Mouse (Mus musculus) large intestine, adult 2 months (tissue): ENCODE measurements around the gene Gm6370. TPM values are rescaled to one million over a fixed set of nuclear protein-coding genes. Genes with fewer than 3 reads are reported as not detected.
"Not testable (repeated sequence)": the region's sequence is repeated elsewhere in the genome, so short reads cannot be mapped to it uniquely, and the experiment has no call there.

Experiments used
- DNase-seq: peaks from one replicate; pipeline ENCODE4 v3.0.0-alpha.2; 2012; ENCODE audit warnings: low read depth, low spot score
- WGBS: fragments of 180-500 bp; shearing (Covaris S2); methylation state at CpG from one replicate; pipeline ENCODE4 v1.1.7; 2018; 5-methylcytosine and 5-hydroxymethylcytosine counted together
- polyA plus RNA-seq: library from polyadenylated mRNA; depleted of rRNA; stranded (reverse); fragments of >200 nt; gene quantifications from 2 replicates; pipeline ENCODE4 v1.2.3, GENCODE M21; 2012; rRNA removed

Gene Gm6370
- polyA plus RNA-seq, result not detected in 2 replicates

DNA sequence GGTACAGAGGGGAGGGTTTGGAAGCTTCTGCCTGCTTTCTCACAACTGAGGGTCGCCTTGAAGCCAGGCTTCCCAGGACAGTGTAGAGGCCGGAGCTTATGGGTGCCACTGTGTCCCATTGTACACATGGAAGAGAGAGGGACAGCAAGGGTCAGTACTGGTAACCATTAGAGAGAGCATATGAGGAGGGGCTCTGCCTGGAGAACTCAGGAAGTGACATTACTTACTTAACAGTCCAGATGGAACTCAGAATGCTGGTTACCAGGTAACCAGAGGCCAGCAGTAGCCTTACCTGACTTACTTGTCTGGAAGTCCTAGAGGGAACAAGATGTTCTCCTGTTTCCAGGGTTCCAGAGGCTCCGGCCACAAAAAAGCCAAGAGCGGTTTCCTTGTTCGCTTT lies at the start of gene Gm6370:
Gene Gm6370 (plus strand): TSS at position 301 of the 400 bp plus-strand sequence.
- not testable (repeated sequence) for DNase-seq
- WGBS, result no CpG with 5 or more reads among the region's 5 CpGs

DNA sequence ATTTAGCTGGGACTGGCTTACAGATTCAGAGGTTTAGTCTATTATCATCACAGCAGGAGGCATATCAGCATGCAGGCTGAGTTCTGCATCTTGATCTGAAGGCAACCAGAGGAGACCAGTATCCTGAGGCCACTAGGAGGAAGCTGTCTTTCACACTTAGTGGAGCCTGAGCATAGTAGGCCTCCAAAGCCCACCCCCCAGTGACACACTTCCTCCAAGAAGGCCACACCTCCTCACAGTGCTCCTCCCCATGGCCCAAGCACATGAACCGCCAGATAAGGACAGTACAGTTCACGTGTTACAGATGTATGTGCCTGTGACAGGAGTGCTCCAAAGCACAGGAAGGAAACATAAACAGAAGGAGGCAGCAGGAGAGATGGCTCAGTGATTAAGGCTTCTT lies 48.4 kb upstream of the Gm6370 start:
- DNase-seq, result no peak
- 62% methylated on average over 2 of the region's 2 CpGs for WGBS

DNA sequence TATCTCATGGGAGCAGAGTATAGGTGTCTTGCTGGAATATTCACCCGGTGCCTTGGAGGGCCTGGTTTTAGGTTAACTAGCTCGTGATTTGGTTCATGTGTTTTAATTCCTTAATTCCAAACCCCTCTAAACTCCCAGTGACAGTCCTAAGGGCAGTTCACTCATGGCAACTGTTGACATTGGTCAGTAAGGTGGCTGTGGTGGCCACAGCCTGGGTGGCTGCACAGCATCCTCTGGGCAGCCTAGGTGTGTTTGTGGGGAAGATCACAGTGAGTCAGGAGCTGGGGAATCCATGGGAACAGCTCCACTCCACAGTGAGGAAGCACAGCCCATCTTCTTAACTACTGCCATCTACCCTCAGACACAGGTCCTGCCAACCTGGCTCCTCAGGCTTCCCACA lies 44.5 kb upstream of the Gm6370 start:
- DNase-seq, result no peak
- WGBS, result 77% methylated on average over 2 of the region's 2 CpGs

DNA sequence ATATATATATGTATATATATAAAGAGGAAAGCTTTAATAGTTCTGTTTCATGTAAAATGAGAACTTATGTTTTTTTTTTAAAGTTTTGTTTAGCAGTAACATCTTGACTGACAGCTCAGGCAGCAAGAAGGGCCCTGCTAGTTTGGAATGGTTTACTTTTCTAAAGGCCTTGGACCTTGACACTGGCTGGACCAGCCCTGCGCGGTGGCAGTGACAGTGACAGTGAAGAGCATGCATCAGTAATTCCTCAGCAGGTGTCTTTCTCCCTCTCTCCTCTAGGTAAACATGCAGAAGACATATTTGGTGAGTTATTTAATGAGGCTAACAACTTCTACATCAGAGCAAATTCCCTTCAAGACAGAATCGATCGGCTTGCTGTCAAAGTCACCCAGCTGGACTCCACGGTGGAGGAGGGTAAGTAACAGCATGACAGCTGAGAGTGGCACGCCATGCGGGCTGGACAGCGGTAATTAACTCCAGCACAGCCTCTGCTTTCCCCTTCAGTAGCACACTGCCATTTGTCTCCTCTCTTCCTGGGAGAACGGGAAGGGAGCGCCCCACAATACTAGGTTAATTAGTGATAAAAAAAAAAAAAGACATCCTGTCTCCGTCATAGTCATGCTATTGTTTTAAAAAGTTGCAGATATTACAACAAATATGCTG lies 39.4 kb upstream of the Gm6370 start:
- DNase-seq, result no peak
- 51% methylated on average over 11 of the region's 11 CpGs for WGBS

DNA sequence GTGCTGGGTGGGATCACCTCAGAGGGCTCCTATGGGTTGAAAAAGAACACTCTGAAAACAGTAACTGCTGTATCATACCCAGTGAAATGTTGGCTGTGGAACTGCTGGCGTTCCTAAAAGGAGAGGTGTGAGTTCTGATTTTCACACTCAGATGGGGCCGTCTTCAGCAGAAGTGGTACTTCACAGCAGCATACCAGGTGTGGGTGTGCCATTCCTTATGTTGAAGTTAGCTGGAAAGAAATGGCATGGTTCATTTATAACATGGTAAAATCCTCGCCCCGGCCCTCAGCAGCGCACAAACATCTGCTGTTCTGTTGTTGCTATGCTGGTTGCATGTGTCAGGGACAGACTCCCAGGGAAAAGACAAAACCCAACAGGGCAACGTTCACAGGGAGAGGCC lies 37.6 kb upstream of the Gm6370 start:
- no peak for DNase-seq
- WGBS, result 84% methylated on average over 6 of the region's 6 CpGs

DNA sequence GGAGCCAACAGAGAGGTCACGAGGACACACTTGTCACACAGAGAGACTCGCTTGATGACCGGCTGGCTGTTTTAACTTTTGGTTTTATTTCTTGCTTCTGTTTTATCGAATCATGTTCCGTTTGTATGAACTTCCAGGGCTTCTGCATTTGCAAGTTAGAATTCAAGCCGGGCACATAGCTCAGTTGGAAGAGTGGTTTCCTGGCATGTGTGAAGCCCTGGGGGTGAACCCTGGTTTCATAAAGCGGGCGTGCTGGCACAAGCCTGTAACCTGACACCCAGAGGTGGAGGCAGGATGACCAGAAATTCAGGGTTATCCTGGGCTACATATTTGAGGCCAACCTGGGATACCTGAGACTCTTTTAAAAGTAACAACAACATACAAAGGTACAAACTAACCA lies 29.6 kb upstream of the Gm6370 start:
- WGBS, result 69% methylated on average over 8 of the region's 8 CpGs
- DNase-seq, result no peak

DNA sequence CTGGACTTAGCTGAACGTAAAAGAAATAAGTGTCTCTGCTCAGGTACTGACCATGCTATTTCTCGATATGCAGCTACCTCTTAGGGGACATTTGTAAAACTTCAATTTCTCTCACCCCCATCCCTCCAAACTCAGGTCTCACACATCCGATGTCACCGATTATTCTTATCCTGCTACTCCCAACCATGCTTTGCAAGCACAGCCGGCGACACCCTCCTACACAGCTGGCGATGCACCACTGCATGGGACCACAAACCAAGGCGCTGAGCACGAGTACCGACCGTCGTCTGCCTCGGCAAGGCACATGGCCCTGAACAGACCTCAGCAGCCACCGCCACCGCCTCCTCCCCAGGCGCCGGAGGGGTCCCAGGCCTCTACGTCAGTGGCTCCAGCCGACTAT lies 24.5 kb upstream of the Gm6370 start:
- DNase-seq, result no peak
- 91% methylated on average over 19 of the region's 19 CpGs for WGBS

DNA sequence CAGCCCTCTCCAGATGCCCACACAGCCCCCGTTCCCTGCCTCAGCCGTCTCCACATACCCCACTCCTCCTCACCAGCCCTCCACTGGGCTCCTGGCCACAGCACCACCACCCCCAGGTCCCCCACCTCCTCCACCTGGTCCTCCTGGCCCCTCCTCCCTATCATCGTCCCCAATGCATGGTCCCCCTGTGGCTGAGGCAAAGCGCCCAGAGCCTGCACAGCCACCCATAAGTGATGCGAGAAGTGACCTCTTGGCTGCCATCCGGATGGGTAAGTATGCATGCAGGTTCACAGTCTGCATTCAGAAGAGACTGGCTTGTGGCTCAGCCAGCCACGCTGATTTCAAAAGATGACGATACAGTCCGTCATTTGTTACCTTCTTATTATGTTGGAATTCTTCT lies 22.9 kb upstream of the Gm6370 start:
- no peak for DNase-seq
- WGBS, result 91% methylated on average over 9 of the region's 9 CpGs

DNA sequence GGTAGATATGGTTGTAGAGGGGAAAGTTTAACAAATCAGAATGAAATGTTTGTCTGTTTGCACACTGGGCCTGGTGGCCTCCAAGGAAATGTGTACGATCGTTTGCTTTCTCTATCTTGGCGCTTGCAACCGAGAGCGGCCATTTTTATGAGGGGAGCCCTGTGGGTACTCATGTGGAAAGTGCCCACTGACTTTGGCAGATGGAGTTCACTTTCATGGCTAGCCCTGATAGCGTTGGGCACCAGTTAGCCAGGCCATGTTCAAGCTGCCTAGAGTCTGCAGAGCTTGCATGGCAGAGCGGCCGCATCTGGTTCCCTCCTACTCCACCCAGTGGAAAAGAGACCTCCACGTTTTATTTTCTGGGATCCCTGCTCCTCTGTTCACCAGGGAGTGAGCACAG lies 20.3 kb upstream of the Gm6370 start:
- 64% methylated on average over 9 of the region's 9 CpGs for WGBS
- no peak for DNase-seq

DNA sequence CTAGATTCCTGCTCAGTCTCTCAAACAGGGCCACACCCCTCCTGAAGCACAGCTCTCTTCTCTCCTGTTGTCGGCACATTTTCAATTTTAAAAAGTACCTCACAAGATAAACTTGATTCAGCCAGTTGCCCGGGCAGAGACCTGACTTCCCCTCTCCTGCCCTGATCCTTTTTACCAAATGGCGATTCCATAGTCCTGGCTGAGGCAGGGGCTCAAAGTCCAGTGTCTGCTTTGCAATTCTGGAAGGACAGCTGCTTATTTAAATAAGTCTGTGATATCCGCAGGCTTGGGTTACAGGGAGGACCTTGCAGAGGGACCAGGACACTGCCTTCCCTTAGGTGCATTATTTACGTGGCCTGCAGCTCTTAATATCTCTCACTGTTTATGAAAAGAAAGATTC lies 19.9 kb upstream of the Gm6370 start:
- WGBS, result 35% methylated on average over 5 of the region's 5 CpGs
- no peak for DNase-seq

DNA sequence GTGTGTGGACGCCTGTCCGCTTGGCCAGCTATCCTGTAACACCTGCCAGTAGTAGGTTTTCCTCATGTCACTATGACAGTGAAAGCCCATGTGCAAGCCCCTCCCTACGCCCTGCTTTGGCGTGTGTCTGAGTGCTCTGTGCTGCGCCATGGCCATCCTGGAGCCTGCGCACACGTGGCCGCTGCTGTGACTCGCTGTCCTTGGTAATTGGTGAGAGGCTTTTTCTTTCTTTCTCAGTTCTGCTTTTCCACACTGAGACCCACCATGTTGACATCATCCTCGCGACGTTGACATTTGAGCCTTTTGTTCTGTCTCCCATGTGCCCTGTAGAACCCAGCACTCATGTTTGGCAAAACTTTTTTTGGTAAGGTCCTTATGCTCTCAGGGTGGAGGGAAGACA lies 19.3 kb upstream of the Gm6370 start:
- 91% methylated on average over 12 of the region's 12 CpGs for WGBS

DNA sequence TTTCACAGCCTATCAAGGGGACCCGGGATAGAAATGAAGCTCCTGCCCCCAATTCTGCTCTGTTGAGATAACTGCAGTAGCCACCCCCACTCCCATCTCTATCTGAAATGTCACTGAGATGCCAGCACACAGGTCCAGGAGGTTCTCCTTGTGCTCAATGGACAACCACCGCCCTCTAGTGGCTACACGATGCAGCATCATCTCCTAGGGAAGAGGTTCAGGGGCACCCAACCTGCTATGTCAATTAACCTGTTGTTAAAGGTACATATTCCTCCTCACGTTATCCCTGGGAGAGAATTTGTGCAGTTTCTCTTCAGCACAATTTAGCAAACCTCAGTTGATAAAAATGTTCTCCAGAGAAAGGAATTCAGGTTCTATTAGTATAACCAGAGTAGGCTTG lies 11.6 kb upstream of the Gm6370 start:
- 3% methylated on average over 4 of the region's 4 CpGs for WGBS
- not testable (repeated sequence) for DNase-seq

More for the DNA sequence above, 19.3 kb upstream of the Gm6370 start:
- DNase-seq, result no peak

DNA sequence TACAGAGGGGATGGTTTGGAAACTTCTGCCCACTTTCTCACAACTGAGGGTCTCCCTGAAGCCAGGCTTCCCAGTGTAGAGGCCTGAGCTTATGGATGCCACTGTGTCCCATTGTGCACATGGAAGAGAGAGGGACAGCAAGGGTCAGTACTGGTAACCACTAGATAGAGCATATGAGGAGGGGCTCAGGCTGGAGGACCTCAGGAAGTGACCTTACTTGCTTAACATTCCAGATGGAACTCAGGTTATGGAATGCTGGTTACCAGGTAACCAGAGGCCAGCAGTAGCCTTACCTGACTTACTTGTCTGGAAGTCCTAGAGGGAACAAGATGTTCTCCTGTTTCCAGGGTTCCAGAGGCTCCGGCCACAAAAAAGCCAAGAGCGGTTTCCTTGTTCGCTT lies 9.5 kb upstream of the Gm6370 start, which contains the start of gene Gm6408:
Gene Gm6408 (plus strand): TSS at position 301 of the 400 bp plus-strand sequence.
- 90% methylated on average over 3 of the region's 3 CpGs for WGBS

DNA sequence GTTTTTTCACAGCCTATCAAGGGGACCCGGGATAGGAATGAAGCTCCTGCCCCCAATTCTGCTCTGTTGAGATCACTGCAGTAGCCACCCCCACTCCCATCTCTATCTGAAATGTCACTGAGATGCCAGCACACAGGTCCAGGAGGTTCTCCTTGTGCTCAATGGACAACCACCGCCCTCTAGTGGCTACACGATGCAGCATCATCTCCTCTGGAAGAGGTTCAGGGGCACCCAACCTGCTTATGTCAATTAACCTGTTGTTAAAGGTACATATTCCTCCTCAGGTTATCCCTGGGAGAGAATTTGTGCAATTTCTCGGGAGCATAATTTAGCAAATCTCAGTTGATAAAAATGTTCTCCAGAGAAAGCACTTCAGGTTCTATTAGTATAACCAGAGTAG lies 2.2 kb upstream of the Gm6370 start:
- WGBS, result 12% methylated on average over 3 of the region's 4 CpGs
- DNase-seq, result not testable (repeated sequence)

More for the DNA sequence above, 9.5 kb upstream of the Gm6370 start, which contains the start of gene Gm6408:
- not testable (repeated sequence) for DNase-seq

DNA sequence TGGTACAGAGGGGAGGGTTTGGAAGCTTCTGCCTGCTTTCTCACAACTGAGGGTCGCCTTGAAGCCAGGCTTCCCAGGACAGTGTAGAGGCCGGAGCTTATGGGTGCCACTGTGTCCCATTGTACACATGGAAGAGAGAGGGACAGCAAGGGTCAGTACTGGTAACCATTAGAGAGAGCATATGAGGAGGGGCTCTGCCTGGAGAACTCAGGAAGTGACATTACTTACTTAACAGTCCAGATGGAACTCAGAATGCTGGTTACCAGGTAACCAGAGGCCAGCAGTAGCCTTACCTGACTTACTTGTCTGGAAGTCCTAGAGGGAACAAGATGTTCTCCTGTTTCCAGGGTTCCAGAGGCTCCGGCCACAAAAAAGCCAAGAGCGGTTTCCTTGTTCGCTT lies 10.9 kb downstream of the Gm6370 start, which contains the start of gene 4930449I24Rik:
Gene 4930449I24Rik (plus strand): TSS at position 301 of the 400 bp plus-strand sequence.
- WGBS, result no CpG with 5 or more reads among the region's 5 CpGs
- DNase-seq, result not testable (repeated sequence)

DNA sequence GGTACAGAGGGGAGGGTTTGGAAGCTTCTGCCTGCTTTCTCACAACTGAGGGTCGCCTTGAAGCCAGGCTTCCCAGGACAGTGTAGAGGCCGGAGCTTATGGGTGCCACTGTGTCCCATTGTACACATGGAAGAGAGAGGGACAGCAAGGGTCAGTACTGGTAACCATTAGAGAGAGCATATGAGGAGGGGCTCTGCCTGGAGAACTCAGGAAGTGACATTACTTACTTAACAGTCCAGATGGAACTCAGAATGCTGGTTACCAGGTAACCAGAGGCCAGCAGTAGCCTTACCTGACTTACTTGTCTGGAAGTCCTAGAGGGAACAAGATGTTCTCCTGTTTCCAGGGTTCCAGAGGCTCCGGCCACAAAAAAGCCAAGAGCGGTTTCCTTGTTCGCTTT lies 22.7 kb downstream of the Gm6370 start, which contains the start of gene Gm3402:
Gene Gm3402 (plus strand): TSS at position 301 of the 400 bp plus-strand sequence.
- not testable (repeated sequence) for DNase-seq
- 89% methylated on average over 2 of the region's 5 CpGs for WGBS

DNA sequence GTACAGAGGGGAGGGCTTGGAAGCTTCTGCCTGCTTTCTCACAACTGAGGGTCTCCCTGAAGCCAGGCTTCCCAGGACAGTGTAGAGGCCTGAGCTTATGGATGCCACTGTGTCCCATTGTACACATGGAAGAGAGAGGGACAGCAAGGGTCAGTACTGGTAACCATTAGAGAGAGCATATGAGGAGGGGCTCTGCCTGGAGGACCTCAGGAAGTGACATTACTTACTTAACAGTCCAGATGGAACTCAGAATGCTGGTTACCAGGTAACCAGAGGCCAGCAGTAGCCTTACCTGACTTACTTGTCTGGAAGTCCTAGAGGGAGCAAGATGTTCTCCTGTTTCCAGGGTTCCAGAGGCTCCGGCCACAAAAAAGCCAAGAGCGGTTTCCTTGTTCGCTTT lies 34.3 kb downstream of the Gm6370 start, which contains the start of gene Gm3404:
Gene Gm3404 (plus strand): TSS at position 301 of the 400 bp plus-strand sequence.
- 85% methylated on average over 3 of the region's 3 CpGs for WGBS
- DNase-seq, result not testable (repeated sequence)

DNA sequence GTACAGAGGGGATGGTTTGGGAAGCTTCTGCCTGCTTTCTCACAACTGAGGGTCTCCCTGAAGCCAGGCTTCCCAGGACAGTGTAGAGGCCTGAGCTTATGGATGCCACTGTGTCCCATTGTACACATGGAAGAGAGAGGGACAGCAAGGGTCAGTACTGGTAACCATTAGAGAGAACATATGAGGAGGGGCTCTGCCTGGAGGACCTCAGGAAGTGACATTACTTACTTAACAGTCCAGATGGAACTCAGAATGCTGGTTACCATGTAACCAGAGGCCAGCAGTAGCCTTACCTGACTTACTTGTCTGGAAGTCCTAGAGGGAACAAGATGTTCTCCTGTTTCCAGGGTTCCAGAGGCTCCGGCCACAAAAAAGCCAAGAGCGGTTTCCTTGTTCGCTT lies 46.2 kb downstream of the Gm6370 start, which contains the start of gene Gm3409:
Gene Gm3409 (plus strand): TSS at position 301 of the 400 bp plus-strand sequence.
- 94% methylated on average over 3 of the region's 3 CpGs for WGBS
- DNase-seq, result not testable (repeated sequence)
